Mouse (Mus musculus): ENCODE results near the gene Esx1.

The Esx1 gene

GRCm38 (mm10) chrX:137121718-137122117 is at the start of gene Esx1:
Esx1 (minus strand) TSS chrX:137122083.
- ChIA-PET POLR2A (interaction anchor here in 1 of 4 experiments (0.9 to 1.3 kb wide), 2 partner anchors 18 to 93 kb away, joined by 3 read pairs; no protein-coding TSS in a partner anchor), CTCF (no interaction called here)

- ChIA-PET CTCF (interaction anchor here (0.6 to 1.4 kb wide), 9 partner anchors 10 to 636 kb away, joined by 3 to 6 read pairs (median 3); partner anchors contain the start of gene H2bfm (in 1 of the 4)), POLR2A (no interaction called here)
Observed at GRCm38 (mm10) chrX:137170021-137170420, 48.1 kb upstream of the Esx1 start.

DNA sequence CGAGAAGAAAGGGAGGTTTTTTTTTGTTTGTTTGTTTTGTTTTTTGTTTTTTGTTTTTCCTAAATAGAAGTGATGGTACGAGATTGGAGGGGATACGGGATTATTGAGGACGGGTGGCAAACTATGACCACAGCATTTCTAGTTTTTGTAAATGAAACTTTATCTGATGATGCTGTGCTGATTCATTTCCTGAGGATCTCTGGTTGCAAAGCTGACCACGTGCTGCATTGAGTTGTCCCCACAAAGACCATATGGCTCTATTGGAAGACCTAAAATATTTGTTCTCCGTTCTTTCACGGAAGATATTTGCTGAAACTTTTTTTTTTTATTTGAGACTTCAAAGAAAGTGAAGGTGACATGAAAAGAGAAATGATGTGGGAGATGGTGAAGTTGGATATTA is 45.8 kb upstream of the Esx1 start:
- ChIA-PET CTCF (interaction anchor here in 1 of 4 experiments (0.6 kb wide), 1 partner anchor 119 kb away, joined by 7 read pairs; no protein-coding TSS in a partner anchor), POLR2A (no interaction called here)

DNA sequence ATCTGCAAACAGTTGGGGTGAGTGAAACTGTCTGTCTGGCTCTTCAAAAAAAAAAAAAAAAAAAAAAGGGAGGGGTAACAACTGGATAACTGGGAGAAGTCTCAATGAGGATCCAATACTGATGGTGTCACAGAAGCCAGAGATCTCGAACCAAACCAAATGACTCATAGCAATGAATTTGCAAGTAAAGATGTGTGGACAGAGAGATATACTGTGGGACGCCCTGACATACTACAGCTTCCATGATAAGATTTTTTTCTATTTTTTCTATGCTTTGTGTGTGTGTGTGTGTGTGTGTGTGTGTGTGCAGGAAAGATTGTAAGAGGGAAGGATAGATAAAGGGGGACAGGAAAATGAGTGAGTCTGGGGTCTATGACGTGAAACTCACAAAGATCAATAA is 43.7 kb upstream of the Esx1 start:
- CTCF ChIA-PET: no interaction called here
- POLR2A ChIA-PET: no interaction called here

DNA sequence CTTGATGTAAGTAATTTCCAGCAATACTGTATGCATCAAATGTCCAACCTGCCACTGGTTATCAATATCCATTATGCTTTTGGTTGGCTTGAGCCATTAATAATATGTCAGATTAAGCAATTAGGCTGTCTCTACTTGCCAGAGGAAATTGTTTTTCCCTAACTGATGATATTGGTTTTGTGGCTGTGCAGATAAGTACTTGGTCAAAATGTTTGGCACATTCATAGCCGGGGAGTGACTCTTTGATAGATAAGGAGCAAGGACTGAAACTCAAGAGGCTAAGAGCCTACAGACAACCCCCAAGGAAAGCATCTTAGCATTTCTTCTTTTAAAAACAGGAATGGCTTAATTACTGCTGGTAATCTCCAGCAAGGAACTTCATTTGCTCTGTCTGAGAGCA is 40.8 kb upstream of the Esx1 start:
- ChIA-PET CTCF (no interaction called here), POLR2A (no interaction called here)

DNA sequence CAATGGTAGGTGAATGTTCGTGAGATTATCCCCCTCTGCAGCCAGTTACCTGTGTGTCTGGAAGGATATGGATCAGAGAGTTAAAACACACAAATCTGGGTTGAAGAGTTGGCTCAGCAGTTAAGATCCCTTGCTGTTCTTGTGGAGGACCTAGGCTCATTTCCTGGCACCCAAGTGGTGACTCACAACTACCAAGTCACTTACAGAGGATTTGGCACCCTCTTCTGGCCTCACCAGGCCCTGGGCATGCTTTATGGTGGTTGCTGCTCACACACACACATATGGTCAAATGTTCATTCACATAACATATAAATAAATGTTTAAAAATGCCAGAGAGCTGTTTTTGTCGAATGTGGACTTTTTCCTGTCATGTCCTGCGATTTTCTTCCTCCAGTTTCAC is 39.1 kb upstream of the Esx1 start:
- ChIA-PET CTCF (no interaction called here), POLR2A (no interaction called here)

DNA sequence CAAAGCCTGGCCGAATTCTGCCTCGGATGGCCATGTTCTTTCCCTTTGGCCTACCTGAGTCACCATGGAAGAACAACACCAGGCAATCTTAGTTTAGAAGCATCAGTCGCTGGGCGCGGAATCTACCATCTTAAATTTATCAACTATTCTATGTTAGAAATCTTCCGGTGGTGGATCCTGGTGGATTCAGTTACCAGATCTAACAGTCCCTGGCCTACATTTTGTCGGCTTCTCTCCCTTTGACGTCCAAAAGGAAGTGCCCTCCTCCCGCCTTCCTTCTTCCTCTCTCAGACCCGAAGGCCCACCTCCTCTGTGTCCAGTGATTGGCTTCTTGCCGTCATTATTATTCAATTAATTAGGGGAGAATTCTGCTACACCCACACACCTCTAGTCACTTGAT is 27.2 kb upstream of the Esx1 start:
- CTCF ChIA-PET: no interaction called here

DNA sequence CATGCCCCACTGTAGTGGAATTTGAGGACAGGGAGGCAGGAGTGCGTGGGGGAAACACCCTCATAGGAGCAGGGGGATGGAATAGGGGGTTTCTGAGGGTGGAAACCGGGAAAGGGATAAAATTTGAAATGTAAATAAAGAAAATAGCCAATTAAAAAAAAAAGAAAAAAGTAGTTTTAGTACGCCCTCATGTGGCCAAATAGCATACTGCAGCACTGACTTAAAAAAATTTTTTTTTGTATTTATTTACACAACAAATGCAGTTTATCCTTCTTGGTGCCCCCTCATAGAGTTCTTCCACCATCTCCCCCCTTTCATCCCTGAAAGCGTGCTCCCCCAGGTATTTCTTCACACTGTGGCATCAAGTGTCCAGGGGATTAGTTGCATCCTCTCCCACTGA is 22.8 kb upstream of the Esx1 start:
- CTCF ChIA-PET: interaction anchor here in 1 of 4 experiments (1.2 to 1.3 kb wide), 2 partner anchors 125 to 249 kb away, joined by 3 to 4 read pairs; no protein-coding TSS in a partner anchor
- POLR2A ChIA-PET: no interaction called here

More for the DNA sequence above, 27.2 kb upstream of the Esx1 start:
- POLR2A ChIA-PET: no interaction called here

DNA sequence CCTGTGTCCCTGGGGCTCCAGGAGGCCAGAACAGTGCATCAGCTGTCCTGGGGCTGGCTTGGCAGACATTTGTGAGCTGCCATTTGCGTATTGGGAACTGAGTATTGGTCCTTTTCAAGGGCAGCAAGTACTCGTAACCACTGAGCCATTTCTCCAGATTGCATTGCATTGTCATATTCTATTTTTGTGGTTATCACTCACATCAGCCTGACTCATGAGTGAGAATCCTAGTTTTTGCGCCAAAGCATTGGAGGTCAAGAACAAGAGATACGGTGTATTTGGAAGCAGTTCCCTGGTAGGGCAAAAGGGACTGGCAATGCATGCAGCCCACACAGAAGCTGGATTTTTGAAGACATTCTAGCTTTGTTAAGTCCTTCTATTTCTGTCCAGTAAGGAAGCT is 21.8 kb upstream of the Esx1 start:
- ChIA-PET POLR2A (no interaction called here), CTCF (interaction anchor here in 2 of 4 experiments (0.7 to 1.4 kb wide), 3 partner anchors 13 to 519 kb away, joined by 3 to 4 read pairs (median 4); no protein-coding TSS in a partner anchor)

- ChIA-PET CTCF (interaction anchor here in 3 of 4 experiments (0.6 to 2.2 kb wide), 16 partner anchors 11 to 518 kb away, joined by 3 to 12 read pairs (median 5); partner anchors contain the start of genes Fam199x (in 1 of the 3), Morf4l2 (in 1 of the 3) and Zcchc18 (in 1 of the 3)), POLR2A (interaction anchor here in 1 of 4 experiments (1.5 kb wide), 1 partner anchor 93 kb away, joined by 5 read pairs; the partner anchor contains the start of gene Fam199x)
Observed at GRCm38 (mm10) chrX:137142546-137142945, 20.7 kb upstream of the Esx1 start.

DNA sequence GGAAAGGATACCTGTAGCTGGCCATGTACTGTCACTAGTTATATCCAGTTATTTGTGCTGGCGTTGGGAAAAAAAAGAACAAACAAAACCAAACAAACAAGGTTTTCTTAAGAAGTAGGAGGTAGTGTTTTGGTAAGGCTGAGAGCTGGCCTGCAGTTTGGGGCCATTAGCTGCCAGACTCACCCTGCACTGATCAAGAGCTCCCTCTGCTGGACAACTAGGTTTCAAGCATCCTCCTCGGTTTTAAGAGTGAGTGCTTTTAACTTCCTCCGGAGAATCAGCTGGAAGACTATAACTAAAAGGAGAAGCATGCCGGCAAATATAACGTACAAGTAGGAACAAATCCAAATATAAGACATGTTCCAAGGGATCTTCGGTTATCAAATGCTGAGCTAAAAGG is 19.8 kb upstream of the Esx1 start:
- POLR2A ChIA-PET: interaction anchor here in 3 of 4 experiments (0.5 to 1.5 kb wide), 4 partner anchors 19 to 400 kb away, joined by 3 to 5 read pairs (median 4); partner anchors contain the start of gene Fam199x (in 1 of the 3)
- CTCF ChIA-PET: interaction anchor here (0.5 to 2.2 kb wide), 32 partner anchors 9 to 398 kb away, joined by 3 to 12 read pairs (median 5); partner anchors contain the start of genes Morf4l2 (in 1 of the 4) and Zcchc18 (in 1 of the 4)

DNA sequence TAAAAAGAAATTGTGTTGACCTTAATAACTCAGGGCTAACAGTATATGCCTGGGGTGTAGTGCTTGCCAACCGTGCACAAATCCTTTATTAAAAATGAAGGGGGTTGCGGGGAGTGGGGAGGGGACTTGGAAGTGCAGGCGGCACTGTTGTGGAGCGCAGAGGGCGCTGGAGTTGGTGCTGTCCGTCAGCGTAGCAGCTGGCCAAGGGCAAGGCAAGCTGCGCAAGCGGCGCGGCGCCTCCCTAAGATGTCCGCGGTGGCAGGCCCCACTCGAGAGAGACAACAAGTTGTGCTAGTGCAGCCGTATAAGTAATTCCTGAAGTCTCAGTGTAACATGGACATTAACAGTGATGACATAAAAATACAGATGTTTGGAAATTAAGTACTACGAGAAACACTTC is 5.7 kb upstream of the Esx1 start:
- ChIA-PET CTCF (interaction anchor here in 2 of 4 experiments (1.0 to 2.2 kb wide), 3 partner anchors 10 to 15 kb away, joined by 3 to 6 read pairs (median 6); no protein-coding TSS in a partner anchor), POLR2A (no interaction called here)

DNA sequence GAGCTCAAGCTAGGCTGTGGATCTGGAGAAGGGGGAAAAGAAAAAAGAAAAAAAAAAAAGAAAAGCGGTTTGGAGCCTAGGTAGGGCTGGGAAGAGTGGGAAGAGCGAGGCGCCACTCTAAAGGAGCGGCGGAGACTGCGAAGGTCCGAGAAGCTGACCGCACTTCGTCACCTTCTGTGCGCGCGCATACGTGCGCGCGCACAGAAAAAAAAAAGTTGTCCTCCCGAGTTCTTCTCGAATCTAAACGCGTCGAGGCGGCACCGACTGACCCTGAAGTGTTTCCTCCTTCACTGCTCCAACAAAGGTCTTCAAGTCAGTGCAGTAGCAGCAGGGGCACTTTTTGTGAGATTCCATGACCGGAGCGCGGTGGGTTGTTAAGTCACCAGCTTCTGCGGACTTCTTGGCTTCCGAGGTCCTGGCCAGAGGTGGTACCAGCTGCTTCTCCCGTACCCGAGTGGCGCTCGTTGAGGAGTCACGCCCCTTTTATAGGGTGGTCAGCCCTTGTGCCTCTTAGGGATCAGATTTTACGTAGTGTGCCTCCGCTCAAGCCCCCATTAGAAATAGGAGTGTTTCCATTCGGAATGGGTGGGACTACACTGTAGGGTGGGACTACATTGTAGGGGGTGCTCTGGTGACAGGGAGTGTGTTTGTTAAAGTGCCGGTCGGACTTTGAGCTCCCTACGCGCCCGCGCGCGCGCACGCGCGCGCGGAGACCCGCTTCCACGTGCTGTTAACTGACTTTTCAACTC is 2.0 kb downstream of the Esx1 start:
- POLR2A ChIA-PET: interaction anchor here in 3 of 4 experiments (0.6 to 1.7 kb wide), 5 partner anchors 13 to 532 kb away, joined by 3 to 4 read pairs (median 3); no protein-coding TSS in a partner anchor
- CTCF ChIA-PET: interaction anchor here in 3 of 4 experiments (0.7 to 2.1 kb wide), 5 partner anchors 22 to 100 kb away, joined by 3 to 8 read pairs (median 3); no protein-coding TSS in a partner anchor

DNA sequence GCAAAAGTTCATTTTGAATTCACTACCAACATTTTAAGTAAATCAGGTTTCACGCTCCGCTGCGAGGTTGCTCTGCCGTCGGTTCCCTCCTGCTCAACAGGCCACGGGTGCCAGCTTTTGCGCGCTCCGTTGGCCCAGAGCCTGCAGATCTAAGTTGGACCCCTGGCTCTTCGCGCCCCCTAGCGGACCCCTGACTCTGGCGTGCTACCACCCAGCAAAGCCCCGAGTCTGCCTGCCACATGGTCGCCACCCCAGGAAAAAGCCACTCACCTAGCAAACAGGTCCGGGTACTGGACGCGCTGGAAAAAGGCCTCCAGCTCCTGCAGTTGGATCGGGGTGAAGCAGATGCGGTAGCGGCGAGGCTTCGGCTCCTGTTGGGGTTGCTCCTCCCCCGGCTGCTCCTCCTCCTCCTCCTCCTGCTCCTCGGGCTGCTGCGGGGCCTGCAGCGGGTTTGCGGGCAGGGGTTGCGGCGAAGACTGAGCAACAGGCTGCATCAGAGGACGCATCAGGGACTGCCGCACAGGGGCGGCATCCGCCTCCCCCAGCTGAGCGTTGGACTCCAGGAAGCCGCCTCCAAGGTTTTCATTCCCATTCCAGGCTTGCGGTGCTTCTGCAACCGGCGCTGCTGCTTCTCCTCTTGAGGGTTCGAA is 3.7 kb downstream of the Esx1 start:
- CTCF ChIA-PET: interaction anchor here in 3 of 4 experiments (0.7 to 1.6 kb wide), 5 partner anchors 9 to 374 kb away, joined by 3 to 6 read pairs (median 3); no protein-coding TSS in a partner anchor
- POLR2A ChIA-PET: interaction anchor here in 2 of 4 experiments (0.6 to 1.7 kb wide), 5 partner anchors 15 to 377 kb away, joined by 3 to 9 read pairs (median 4); partner anchors contain the start of gene Fam199x (in 1 of the 2)

DNA sequence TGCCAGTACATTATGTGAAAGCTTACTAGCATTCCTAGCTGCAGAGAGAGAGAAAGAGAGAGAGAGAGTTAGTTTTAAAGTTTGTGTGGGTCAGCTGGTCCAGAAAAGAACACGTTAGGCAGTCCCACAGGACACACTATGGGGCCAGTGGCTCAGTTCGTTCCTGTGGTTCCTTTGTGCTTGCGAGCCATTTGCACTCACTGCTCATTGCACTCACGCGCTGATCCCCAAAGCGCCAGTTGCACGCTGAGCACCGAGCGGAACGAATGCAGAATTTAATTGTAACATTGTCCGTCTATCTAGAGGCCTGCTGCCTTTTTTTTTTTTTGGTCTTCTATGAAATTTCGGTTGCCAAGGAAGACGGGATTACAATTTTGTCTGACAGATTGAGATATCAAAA is 15.4 kb downstream of the Esx1 start:
- CTCF ChIA-PET: no interaction called here
- POLR2A ChIA-PET: no interaction called here

- POLR2A ChIA-PET: interaction anchor here in 2 of 4 experiments (0.6 to 1.9 kb wide), 4 partner anchors 14 to 27 kb away, joined by 3 to 9 read pairs (median 5); no protein-coding TSS in a partner anchor
- CTCF ChIA-PET: interaction anchor here in 1 of 4 experiments (0.5 kb wide), 1 partner anchor 254 kb away, joined by 7 read pairs; no protein-coding TSS in a partner anchor
Observed at GRCm38 (mm10) chrX:137104531-137104930, 17.4 kb downstream of the Esx1 start.

Data from embryonic stem cell, embryonic (primary cell).